Mouse (Mus musculus): Measurements from ENCODE around the gene Zfp423. TPM values are rescaled to one million over a fixed set of nuclear protein-coding genes. Genes with fewer than 3 reads are reported as not detected.

Gene Zfp423
- polyA plus RNA-seq, 1 experiment from 2014 or later = 6.1 TPM

GRCm38 (mm10) chr8:87784227-87784626, 175.2 kb downstream of the Zfp423 start:
- peaks cover 6% of the 10 kb centered on the region; the same call in 1 of the 2 replicates for H3K36me3 ChIP-seq (ENCODE audit: insufficient read depth, low read length)
- ATAC-seq (replicated peaks; ENCODE audit: low FRiP score, low read depth) (no peak), DNase-seq (ENCODE audit: low spot score) (peak; percentile 75)
- TF ChIP-seq CTCF (IDR thresholded peaks at IDR 0.05; ENCODE audit: low read depth) = no peak
- H3K27ac ChIP-seq = peak overlapping the region; percentile 36; the same call in 1 of the 2 replicates
- no peaks in the 10 kb centered on the region for H3K9me3 ChIP-seq (replicated peaks; ENCODE audit: low read length)
- H3K4me1 ChIP-seq (replicated peaks; ENCODE audit: insufficient read depth, low read length) = peaks cover 7% of the 10 kb centered on the region
- H3K9ac ChIP-seq (ENCODE audit: low read depth, low read length) = no peak overlapping the region
- peak overlapping the region; percentile 30 for H3K4me2 ChIP-seq (ENCODE audit: low read length)
- no peak overlapping the region for H3K4me3 ChIP-seq (replicated peaks; ENCODE audit: low read depth, low read length)
- no peaks in the 10 kb centered on the region for H3K27me3 ChIP-seq (ENCODE audit: insufficient read depth, low read length)
- WGBS = 18% methylated on average over 13 of the region's 13 CpGs

GRCm38 (mm10) chr8:87783198-87783597, 176.2 kb downstream of the Zfp423 start:
- H3K4me2 ChIP-seq (ENCODE audit: low read length) = no peak overlapping the region
- H3K4me1 ChIP-seq (replicated peaks; ENCODE audit: insufficient read depth, low read length) = peaks cover 7% of the 10 kb centered on the region
- no peaks in the 10 kb centered on the region for H3K27me3 ChIP-seq (ENCODE audit: insufficient read depth, low read length)
- DNase-seq (ENCODE audit: low spot score) (no peak), ATAC-seq (replicated peaks; ENCODE audit: low FRiP score, low read depth) (no peak)
- no peaks in the 10 kb centered on the region for H3K9me3 ChIP-seq (replicated peaks; ENCODE audit: low read length)
- no peak overlapping the region for H3K9ac ChIP-seq (ENCODE audit: low read depth, low read length)
- TF ChIP-seq CTCF (IDR thresholded peaks at IDR 0.05; ENCODE audit: low read depth) = no peak
- peaks cover 6% of the 10 kb centered on the region; the same call in 1 of the 2 replicates for H3K36me3 ChIP-seq (ENCODE audit: insufficient read depth, low read length)
- no peak overlapping the region for H3K27ac ChIP-seq
- no peak overlapping the region for H3K4me3 ChIP-seq (replicated peaks; ENCODE audit: low read depth, low read length)
- WGBS = 78% methylated on average over 15 of the region's 15 CpGs

GRCm38 (mm10) chr8:87777586-87777985, 181.8 kb downstream of the Zfp423 start:
- Histone ChIP-seq H3K4me1 (replicated peaks; ENCODE audit: insufficient read depth, low read length) (no peaks in the 10 kb centered on the region), H3K9me3 (replicated peaks; ENCODE audit: low read length) (no peaks in the 10 kb centered on the region), H3K9ac (ENCODE audit: low read depth, low read length) (no peak overlapping the region), H3K27ac (no peak overlapping the region), H3K4me2 (ENCODE audit: low read length) (no peak overlapping the region), H3K36me3 (ENCODE audit: insufficient read depth, low read length) (peaks cover 6% of the 10 kb centered on the region; the same call in 1 of the 2 replicates), H3K27me3 (ENCODE audit: insufficient read depth, low read length) (no peaks in the 10 kb centered on the region), H3K4me3 (replicated peaks; ENCODE audit: low read depth, low read length) (no peak overlapping the region)
- DNase-seq (ENCODE audit: low spot score) = no peak
- no peak for ATAC-seq (replicated peaks; ENCODE audit: low FRiP score, low read depth)
- WGBS = 45% methylated on average over 8 of the region's 8 CpGs
- no peak for TF ChIP-seq CTCF (IDR thresholded peaks at IDR 0.05; ENCODE audit: low read depth)

GRCm38 (mm10) chr8:87775889-87776288, 183.5 kb downstream of the Zfp423 start:
- Histone ChIP-seq H3K4me2 (ENCODE audit: low read length) (no peak overlapping the region), H3K4me3 (replicated peaks; ENCODE audit: low read depth, low read length) (no peak overlapping the region), H3K36me3 (ENCODE audit: insufficient read depth, low read length) (0 out of 2 replicates have a peak, but pooled peaks cover 6% of the 10 kb centered on the region), H3K9me3 (replicated peaks; ENCODE audit: low read length) (no peaks in the 10 kb centered on the region), H3K27me3 (ENCODE audit: insufficient read depth, low read length) (no peaks in the 10 kb centered on the region), H3K4me1 (replicated peaks; ENCODE audit: insufficient read depth, low read length) (no peaks in the 10 kb centered on the region), H3K27ac (no peak overlapping the region), H3K9ac (ENCODE audit: low read depth, low read length) (no peak overlapping the region)
- no peak for ATAC-seq (replicated peaks; ENCODE audit: low FRiP score, low read depth)
- 89% methylated on average over 3 of the region's 3 CpGs for WGBS
- TF ChIP-seq CTCF (IDR thresholded peaks at IDR 0.05; ENCODE audit: low read depth) = no peak
- no peak for DNase-seq (ENCODE audit: low spot score)

GRCm38 (mm10) chr8:87774966-87775365, 184.4 kb downstream of the Zfp423 start:
- no peak for DNase-seq (ENCODE audit: low spot score)
- Histone ChIP-seq H3K27ac (no peak overlapping the region), H3K9me3 (replicated peaks; ENCODE audit: low read length) (no peaks in the 10 kb centered on the region), H3K9ac (ENCODE audit: low read depth, low read length) (no peak overlapping the region), H3K4me1 (replicated peaks; ENCODE audit: insufficient read depth, low read length) (no peaks in the 10 kb centered on the region), H3K4me2 (ENCODE audit: low read length) (no peak overlapping the region), H3K36me3 (ENCODE audit: insufficient read depth, low read length) (0 out of 2 replicates have a peak, but pooled peaks cover 6% of the 10 kb centered on the region), H3K27me3 (ENCODE audit: insufficient read depth, low read length) (no peaks in the 10 kb centered on the region), H3K4me3 (replicated peaks; ENCODE audit: low read depth, low read length) (no peak overlapping the region)
- ATAC-seq (replicated peaks; ENCODE audit: low FRiP score, low read depth) = no peak
- WGBS = 79% methylated on average over 2 of the region's 2 CpGs
- TF ChIP-seq CTCF (IDR thresholded peaks at IDR 0.05; ENCODE audit: low read depth) = no peak

GRCm38 (mm10) chr8:87772894-87773502, 186.4 kb downstream of the Zfp423 start:
- Histone ChIP-seq H3K9ac (ENCODE audit: low read depth, low read length) (no peak overlapping the region), H3K4me2 (ENCODE audit: low read length) (no peak overlapping the region), H3K4me1 (replicated peaks; ENCODE audit: insufficient read depth, low read length) (0 out of 2 replicates have a peak, but pooled peaks cover 3% of the 10 kb centered on the region), H3K27me3 (ENCODE audit: insufficient read depth, low read length) (no peaks in the 10 kb centered on the region), H3K9me3 (replicated peaks; ENCODE audit: low read length) (no peaks in the 10 kb centered on the region), H3K36me3 (ENCODE audit: insufficient read depth, low read length) (0 out of 2 replicates have a peak, but pooled peaks cover 3% of the 10 kb centered on the region), H3K27ac (no peak overlapping the region), H3K4me3 (replicated peaks; ENCODE audit: low read depth, low read length) (no peak overlapping the region)
- DNase-seq (ENCODE audit: low spot score) (no peak), ATAC-seq (replicated peaks; ENCODE audit: low FRiP score, low read depth) (no peak)
- WGBS = 57% methylated on average over 14 of the region's 14 CpGs
- TF ChIP-seq CTCF (IDR thresholded peaks at IDR 0.05; ENCODE audit: low read depth) = no peak

Data from kidney, postnatal 0 days (tissue).